Mouse (Mus musculus): Measurements from ENCODE around the gene Slc6a17. TPM values are rescaled to one million over a fixed set of nuclear protein-coding genes. Genes with fewer than 3 reads are reported as not detected.

The Slc6a17 gene
- polyA plus RNA-seq, 1 experiment from 2014 or later: 2.1 TPM

DNA sequence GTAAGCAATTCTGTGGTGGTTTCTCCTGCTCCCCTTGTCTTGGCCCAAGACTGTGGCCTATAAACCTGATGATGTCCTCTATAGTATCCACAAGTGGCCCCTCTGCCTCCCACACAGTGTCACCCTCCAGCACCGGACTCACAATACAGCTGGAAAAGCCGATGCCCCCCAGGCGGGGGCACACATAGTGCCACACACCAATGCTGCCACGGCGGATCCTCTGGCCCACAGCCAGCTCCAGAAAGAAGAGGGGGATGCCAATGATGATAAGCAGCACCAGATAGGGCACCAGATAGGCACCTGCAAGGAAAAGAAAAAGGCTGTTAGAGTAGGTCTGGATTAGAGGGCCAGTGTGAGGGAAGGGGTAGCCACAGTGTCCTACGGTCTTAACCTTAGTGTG is 22.3 kb downstream of the Slc6a17 start:
- ATAC-seq (ENCODE audit: insufficient read depth, low FRiP score): no peak
- Histone ChIP-seq H3K4me3 (replicated peaks; ENCODE audit: low read length) (no peak overlapping the region), H3K27me3 (ENCODE audit: control insufficient read depth, insufficient read depth, low read length) (no peaks in the 10 kb centered on the region), H3K36me3 (ENCODE audit: control insufficient read depth, insufficient read depth, low read length) (no peaks in the 10 kb centered on the region), H3K9ac (ENCODE audit: low read length) (no peak overlapping the region), H3K27ac (ENCODE audit: low read length) (no peak overlapping the region), H3K4me1 (ENCODE audit: control insufficient read depth, insufficient read depth, low read length) (peaks cover 13% of the 10 kb centered on the region), H3K4me2 (ENCODE audit: low read depth, low read length) (no peak overlapping the region), H3K9me3 (replicated peaks; ENCODE audit: control insufficient read depth, low read length) (0 out of 2 replicates have a peak, but pooled peaks cover 3% of the 10 kb centered on the region)
- WGBS: 93% methylated on average over 6 of the region's 6 CpGs

DNA sequence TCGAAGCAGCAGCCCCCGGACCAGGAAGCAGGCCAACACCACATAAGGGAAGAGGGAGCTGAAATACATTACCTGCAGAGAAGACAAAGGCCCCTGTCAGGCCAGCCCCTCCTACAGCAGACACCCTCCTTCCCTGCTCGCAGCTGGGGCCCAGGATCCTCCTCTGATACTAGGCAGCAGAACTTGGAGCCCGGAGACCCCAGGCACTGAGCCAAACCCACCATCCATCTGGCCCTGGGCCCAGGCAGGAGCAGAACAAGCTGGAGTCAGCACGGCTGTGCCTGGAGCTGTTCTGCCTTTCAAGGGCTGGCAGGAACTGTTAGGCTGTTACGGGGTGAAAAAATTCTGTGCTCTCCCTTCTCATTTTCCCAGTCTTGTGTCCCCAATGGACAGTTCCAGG is 26.4 kb downstream of the Slc6a17 start:
- Histone ChIP-seq H3K27ac (ENCODE audit: low read length) (peak overlapping the region; percentile 64), H3K4me1 (ENCODE audit: control insufficient read depth, insufficient read depth, low read length) (peaks cover 13% of the 10 kb centered on the region), H3K27me3 (ENCODE audit: control insufficient read depth, insufficient read depth, low read length) (no peaks in the 10 kb centered on the region), H3K4me2 (ENCODE audit: low read depth, low read length) (no peak overlapping the region), H3K9ac (ENCODE audit: low read length) (peak overlapping the region; percentile 16; the same call in 1 of the 2 replicates), H3K36me3 (ENCODE audit: control insufficient read depth, insufficient read depth, low read length) (no peaks in the 10 kb centered on the region), H3K9me3 (replicated peaks; ENCODE audit: control insufficient read depth, low read length) (no peaks in the 10 kb centered on the region), H3K4me3 (replicated peaks; ENCODE audit: low read length) (no peak overlapping the region)
- WGBS: 23% methylated on average over 6 of the region's 6 CpGs
- ATAC-seq (ENCODE audit: insufficient read depth, low FRiP score): peak; percentile 86

DNA sequence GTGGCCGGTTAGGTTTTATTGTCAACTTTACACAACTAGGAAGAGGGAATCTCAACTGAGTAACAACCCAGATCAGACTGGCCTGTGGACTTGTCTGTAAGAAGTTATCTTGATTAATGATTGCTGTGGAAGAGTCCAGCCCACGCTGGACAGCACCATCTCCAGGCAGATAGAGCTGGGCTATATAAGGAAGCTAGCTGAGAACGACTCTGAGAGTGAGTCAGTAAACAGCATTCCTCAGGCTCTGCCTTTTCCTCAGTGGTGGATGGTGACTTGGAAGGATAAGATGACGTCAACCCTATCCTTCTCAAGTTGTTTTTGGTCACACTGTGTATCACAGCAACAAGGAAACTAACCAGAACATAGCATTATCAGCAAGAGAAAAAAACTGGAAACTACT is 29.2 kb downstream of the Slc6a17 start:
- peaks cover 13% of the 10 kb centered on the region for H3K4me1 ChIP-seq (ENCODE audit: control insufficient read depth, insufficient read depth, low read length)
- no peaks in the 10 kb centered on the region for H3K36me3 ChIP-seq (ENCODE audit: control insufficient read depth, insufficient read depth, low read length)
- no peak overlapping the region for H3K9ac ChIP-seq (ENCODE audit: low read length)
- no peaks in the 10 kb centered on the region for H3K27me3 ChIP-seq (ENCODE audit: control insufficient read depth, insufficient read depth, low read length)
- WGBS: 36% methylated on average over 4 of the region's 4 CpGs
- H3K4me2 ChIP-seq (ENCODE audit: low read depth, low read length): no peak overlapping the region
- no peaks in the 10 kb centered on the region for H3K9me3 ChIP-seq (replicated peaks; ENCODE audit: control insufficient read depth, low read length)
- no peak overlapping the region for H3K27ac ChIP-seq (ENCODE audit: low read length)
- H3K4me3 ChIP-seq (replicated peaks; ENCODE audit: low read length): no peak overlapping the region
- ATAC-seq (ENCODE audit: insufficient read depth, low FRiP score): peak; percentile 61; the same call in 1 of the 2 replicates

DNA sequence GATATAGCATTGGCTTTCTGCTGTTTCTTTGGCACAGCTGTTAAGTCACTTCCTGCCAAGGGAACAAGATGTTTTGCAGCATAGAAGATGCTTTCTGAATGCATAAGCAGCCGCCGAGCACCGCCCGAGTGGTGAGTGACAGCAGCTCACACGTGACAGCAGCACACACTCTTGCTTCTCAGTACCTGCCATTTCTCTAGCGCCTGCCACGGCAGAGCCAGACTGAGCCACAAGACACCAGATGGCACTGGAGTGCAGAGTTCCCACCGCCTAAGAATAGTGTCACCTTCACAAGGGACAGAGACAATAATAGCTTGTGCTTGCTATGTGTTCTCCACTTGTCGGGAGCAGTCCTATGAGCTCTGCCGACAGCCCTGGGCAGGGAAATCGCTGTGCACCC is 34.5 kb downstream of the Slc6a17 start:
- H3K9ac ChIP-seq (ENCODE audit: low read length): no peak overlapping the region
- no peak overlapping the region for H3K4me2 ChIP-seq (ENCODE audit: low read depth, low read length)
- H3K27me3 ChIP-seq (ENCODE audit: control insufficient read depth, insufficient read depth, low read length): no peaks in the 10 kb centered on the region
- no peaks in the 10 kb centered on the region for H3K36me3 ChIP-seq (ENCODE audit: control insufficient read depth, insufficient read depth, low read length)
- H3K4me3 ChIP-seq (replicated peaks; ENCODE audit: low read length): no peak overlapping the region
- H3K27ac ChIP-seq (ENCODE audit: low read length): no peak overlapping the region
- ATAC-seq (ENCODE audit: insufficient read depth, low FRiP score): no peak
- 47% methylated on average over 11 of the region's 11 CpGs for WGBS
- H3K4me1 ChIP-seq (ENCODE audit: control insufficient read depth, insufficient read depth, low read length): no peaks in the 10 kb centered on the region
- no peaks in the 10 kb centered on the region for H3K9me3 ChIP-seq (replicated peaks; ENCODE audit: control insufficient read depth, low read length)

DNA sequence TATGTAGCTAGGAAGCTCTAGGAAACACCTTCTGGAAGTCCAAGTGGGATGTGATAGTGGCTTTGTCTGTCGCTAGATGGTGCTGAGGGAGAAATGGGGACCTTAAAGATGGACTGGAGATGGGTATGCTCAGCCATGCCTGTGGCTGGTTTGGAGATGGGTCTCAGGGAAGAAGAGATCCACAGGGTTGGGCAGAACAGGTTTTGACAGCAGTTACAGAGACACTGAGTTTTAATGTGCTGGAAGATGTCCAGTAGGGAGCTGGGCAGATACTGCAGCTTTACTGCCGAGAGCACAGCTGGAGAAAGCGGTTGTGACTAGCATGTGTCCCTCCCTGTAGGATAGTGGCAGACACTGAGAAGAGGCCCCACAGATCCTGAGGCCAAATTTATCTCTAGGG is 37.2 kb downstream of the Slc6a17 start:
- no peaks in the 10 kb centered on the region for H3K36me3 ChIP-seq (ENCODE audit: control insufficient read depth, insufficient read depth, low read length)
- H3K9me3 ChIP-seq (replicated peaks; ENCODE audit: control insufficient read depth, low read length): no peaks in the 10 kb centered on the region
- no peak overlapping the region for H3K4me2 ChIP-seq (ENCODE audit: low read depth, low read length)
- H3K4me1 ChIP-seq (ENCODE audit: control insufficient read depth, insufficient read depth, low read length): no peaks in the 10 kb centered on the region
- ATAC-seq (ENCODE audit: insufficient read depth, low FRiP score): no peak
- H3K27me3 ChIP-seq (ENCODE audit: control insufficient read depth, insufficient read depth, low read length): no peaks in the 10 kb centered on the region
- H3K9ac ChIP-seq (ENCODE audit: low read length): no peak overlapping the region
- 48% methylated on average over 3 of the region's 3 CpGs for WGBS
- H3K27ac ChIP-seq (ENCODE audit: low read length): no peak overlapping the region
- H3K4me3 ChIP-seq (replicated peaks; ENCODE audit: low read length): no peak overlapping the region

DNA sequence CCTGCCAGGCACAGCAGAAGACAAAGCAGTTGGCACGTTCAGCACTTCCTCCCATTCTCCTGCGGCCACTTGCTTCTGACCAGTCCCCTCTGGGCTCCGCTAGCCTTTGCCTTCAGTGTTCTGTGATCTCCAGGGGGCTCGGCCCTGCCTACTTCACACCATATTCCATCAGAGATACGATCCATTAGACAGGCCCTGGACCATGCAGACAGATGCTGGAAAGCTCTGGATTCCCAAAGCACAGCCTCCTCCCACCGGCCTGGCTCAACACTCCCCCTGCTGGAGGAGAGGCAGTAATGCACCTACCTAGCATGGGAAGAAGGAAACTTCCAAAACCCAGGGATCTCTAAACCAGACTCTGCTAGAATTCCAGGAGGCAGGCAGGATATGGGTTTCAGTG is 45.6 kb downstream of the Slc6a17 start:
- Histone ChIP-seq H3K36me3 (ENCODE audit: control insufficient read depth, insufficient read depth, low read length) (no peaks in the 10 kb centered on the region), H3K9ac (ENCODE audit: low read length) (no peak overlapping the region), H3K27ac (ENCODE audit: low read length) (no peak overlapping the region), H3K4me3 (replicated peaks; ENCODE audit: low read length) (no peak overlapping the region), H3K4me1 (ENCODE audit: control insufficient read depth, insufficient read depth, low read length) (no peaks in the 10 kb centered on the region), H3K27me3 (ENCODE audit: control insufficient read depth, insufficient read depth, low read length) (no peaks in the 10 kb centered on the region), H3K9me3 (replicated peaks; ENCODE audit: control insufficient read depth, low read length) (no peaks in the 10 kb centered on the region), H3K4me2 (ENCODE audit: low read depth, low read length) (no peak overlapping the region)
- 0 out of 2 replicates have a peak, but pooled peaks have one; percentile 46 for ATAC-seq (ENCODE audit: insufficient read depth, low FRiP score)
- WGBS: 31% methylated on average over 6 of the region's 6 CpGs

DNA sequence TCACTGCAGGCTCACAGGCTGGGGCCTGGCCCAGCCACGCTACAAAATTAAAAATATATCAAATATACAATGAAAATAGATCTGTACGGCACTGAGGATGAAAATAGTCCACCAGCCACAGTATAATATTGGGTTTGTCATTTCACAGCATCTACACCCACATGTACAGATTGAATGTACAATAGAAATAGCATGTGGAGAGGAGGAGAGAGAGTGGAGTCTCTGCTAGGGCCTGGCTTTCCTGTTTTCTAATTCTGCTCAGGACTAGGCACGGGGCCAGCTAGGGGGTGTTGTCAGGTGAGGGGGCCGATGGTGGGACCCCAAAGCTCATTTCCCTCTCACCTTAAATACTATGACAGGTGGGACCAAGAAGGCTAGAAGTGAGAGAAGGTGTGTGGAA is 48.8 kb downstream of the Slc6a17 start:
- Histone ChIP-seq H3K4me3 (replicated peaks; ENCODE audit: low read length) (no peak overlapping the region), H3K4me1 (ENCODE audit: control insufficient read depth, insufficient read depth, low read length) (no peaks in the 10 kb centered on the region), H3K9me3 (replicated peaks; ENCODE audit: control insufficient read depth, low read length) (no peaks in the 10 kb centered on the region), H3K36me3 (ENCODE audit: control insufficient read depth, insufficient read depth, low read length) (no peaks in the 10 kb centered on the region), H3K4me2 (ENCODE audit: low read depth, low read length) (no peak overlapping the region), H3K27me3 (ENCODE audit: control insufficient read depth, insufficient read depth, low read length) (0 out of 2 replicates have a peak, but pooled peaks cover 7% of the 10 kb centered on the region), H3K27ac (ENCODE audit: low read length) (no peak overlapping the region), H3K9ac (ENCODE audit: low read length) (no peak overlapping the region)
- ATAC-seq (ENCODE audit: insufficient read depth, low FRiP score): no peak
- 70% methylated on average over 4 of the region's 4 CpGs for whole genome bisulfite sequencing

DNA sequence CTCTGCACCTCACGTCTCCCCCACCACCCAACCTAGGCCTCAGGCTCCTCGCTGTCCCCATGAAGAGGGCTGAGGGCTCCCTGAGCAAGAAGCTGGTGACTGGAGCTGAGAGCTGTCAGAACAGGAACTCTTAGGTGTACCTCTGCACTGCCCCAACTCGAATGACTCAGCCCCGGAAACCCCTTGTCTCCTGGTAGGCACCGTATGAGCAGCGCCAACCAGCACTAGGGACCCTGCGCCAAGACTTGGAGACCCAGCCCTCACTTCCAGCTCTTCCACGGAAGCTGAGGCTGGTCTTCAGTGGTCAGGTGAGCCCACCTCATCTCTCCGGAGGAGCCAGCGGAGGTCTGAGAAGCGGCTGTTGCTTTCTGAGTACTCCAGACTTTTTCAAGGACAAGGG is 49.7 kb downstream of the Slc6a17 start:
- Histone ChIP-seq H3K4me3 (replicated peaks; ENCODE audit: low read length) (no peak overlapping the region), H3K36me3 (ENCODE audit: control insufficient read depth, insufficient read depth, low read length) (no peaks in the 10 kb centered on the region), H3K9ac (ENCODE audit: low read length) (no peak overlapping the region), H3K9me3 (replicated peaks; ENCODE audit: control insufficient read depth, low read length) (no peaks in the 10 kb centered on the region), H3K27me3 (ENCODE audit: control insufficient read depth, insufficient read depth, low read length) (0 out of 2 replicates have a peak, but pooled peaks cover 7% of the 10 kb centered on the region), H3K4me2 (ENCODE audit: low read depth, low read length) (no peak overlapping the region), H3K4me1 (ENCODE audit: control insufficient read depth, insufficient read depth, low read length) (no peaks in the 10 kb centered on the region), H3K27ac (ENCODE audit: low read length) (no peak overlapping the region)
- WGBS: 83% methylated on average over 11 of the region's 11 CpGs
- no peak for ATAC-seq (ENCODE audit: insufficient read depth, low FRiP score)

DNA sequence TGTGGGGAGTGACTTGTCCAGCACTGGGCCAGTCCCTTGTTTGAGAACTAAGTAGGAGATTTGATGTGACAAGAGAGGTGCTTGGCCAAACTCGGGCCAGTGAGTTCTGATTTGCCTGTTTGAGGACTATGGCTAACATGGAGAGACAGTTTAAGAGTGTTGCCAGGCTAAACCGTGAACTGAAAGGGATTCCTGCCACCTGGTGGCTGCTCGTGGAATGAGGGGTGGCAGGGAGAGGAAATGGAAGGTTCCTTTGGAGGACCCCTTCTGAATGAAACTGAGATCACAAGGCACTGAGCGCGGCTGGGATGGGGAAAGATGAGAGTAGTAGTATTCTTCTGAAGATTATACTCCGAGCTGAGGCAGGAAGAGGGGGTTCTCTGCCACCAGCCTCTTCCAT is 51.2 kb downstream of the Slc6a17 start:
- no peak overlapping the region for H3K4me3 ChIP-seq (replicated peaks; ENCODE audit: low read length)
- no peak overlapping the region for H3K4me2 ChIP-seq (ENCODE audit: low read depth, low read length)
- peaks cover 11% of the 10 kb centered on the region for H3K27me3 ChIP-seq (ENCODE audit: control insufficient read depth, insufficient read depth, low read length)
- 4% methylated on average over 6 of the region's 6 CpGs for WGBS
- H3K4me1 ChIP-seq (ENCODE audit: control insufficient read depth, insufficient read depth, low read length): no peaks in the 10 kb centered on the region
- H3K9me3 ChIP-seq (replicated peaks; ENCODE audit: control insufficient read depth, low read length): no peaks in the 10 kb centered on the region
- no peak; the same call in 1 of the 2 replicates for ATAC-seq (ENCODE audit: insufficient read depth, low FRiP score)
- no peak overlapping the region for H3K9ac ChIP-seq (ENCODE audit: low read length)
- H3K36me3 ChIP-seq (ENCODE audit: control insufficient read depth, insufficient read depth, low read length): no peaks in the 10 kb centered on the region
- H3K27ac ChIP-seq (ENCODE audit: low read length): no peak overlapping the region

DNA sequence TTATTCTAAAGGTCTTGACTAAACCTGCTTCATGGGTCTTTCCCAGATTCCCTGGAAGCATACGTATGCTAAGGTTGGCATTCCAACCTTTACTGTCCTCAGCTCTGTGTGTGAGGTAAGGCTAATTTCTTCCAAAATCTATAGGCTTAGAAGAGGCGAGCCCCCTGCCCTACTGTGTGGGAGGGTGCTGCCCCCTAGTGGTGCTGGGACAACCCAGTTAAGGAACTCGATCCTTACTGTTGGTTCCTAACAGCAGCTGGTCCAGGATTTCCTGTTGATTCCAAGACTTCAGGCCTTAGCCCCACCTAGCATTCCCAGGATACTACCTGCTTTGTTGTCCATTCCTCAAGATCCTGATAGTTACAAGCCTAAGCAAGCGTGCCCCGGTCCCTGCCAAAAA is 55.7 kb downstream of the Slc6a17 start:
- H3K9ac ChIP-seq (ENCODE audit: low read length): no peak overlapping the region
- no peak overlapping the region for H3K4me3 ChIP-seq (replicated peaks; ENCODE audit: low read length)
- H3K9me3 ChIP-seq (replicated peaks; ENCODE audit: control insufficient read depth, low read length): no peaks in the 10 kb centered on the region
- H3K36me3 ChIP-seq (ENCODE audit: control insufficient read depth, insufficient read depth, low read length): no peaks in the 10 kb centered on the region
- 15% methylated on average over 5 of the region's 5 CpGs for WGBS
- H3K27me3 ChIP-seq (ENCODE audit: control insufficient read depth, insufficient read depth, low read length): peaks cover 55% of the 10 kb centered on the region
- H3K27ac ChIP-seq (ENCODE audit: low read length): no peak overlapping the region
- no peak for ATAC-seq (ENCODE audit: insufficient read depth, low FRiP score)
- H3K4me1 ChIP-seq (ENCODE audit: control insufficient read depth, insufficient read depth, low read length): peaks cover 21% of the 10 kb centered on the region
- H3K4me2 ChIP-seq (ENCODE audit: low read depth, low read length): no peak overlapping the region
